Mouse (Mus musculus) E14TG2a.4 (cell line): Measurements from ENCODE around the gene Cth.
"Not testable (repeated sequence)": the region's sequence is repeated elsewhere in the genome, so short reads cannot be mapped to it uniquely, and the experiment has no call there.

Experiments used
- H3K27me3 ChIP-seq: 2 replicates; pipeline ENCODE4 v1.6.1; 2014; ENCODE audit warnings: low read length, control low read depth; ENCODE audit not compliant: insufficient read depth
- H3K36me3 ChIP-seq: 2 replicates; pipeline ENCODE4 v1.6.1; 2014; ENCODE audit warnings: low read length, control low read depth; ENCODE audit not compliant: insufficient read depth
- H3K4me1 ChIP-seq: replicated peaks from 2 replicates; pipeline ENCODE4 v1.6.1; 2014; ENCODE audit warnings: low read depth, low read length, control low read depth
- H3K4me3 ChIP-seq: replicated peaks from 2 replicates; pipeline ENCODE4 v1.5.1; 2014; ENCODE audit warnings: mild to moderate bottlenecking, low read length
- H3K9me3 ChIP-seq: 2 replicates; pipeline ENCODE4 v1.6.1; 2014; ENCODE audit warnings: low read length, control low read depth
- CTCF ChIP-seq: conservative IDR thresholded peaks from 2 replicates; pipeline ENCODE4 v1.5.1; 2014; ENCODE audit warnings: low read length
- NANOG ChIP-seq: IDR thresholded peaks from 2 replicates; pipeline ENCODE4 v1.6.1; 2014; ENCODE audit warnings: borderline replicate concordance, low read length, mixed read lengths
- POU5F1 ChIP-seq: IDR thresholded peaks from 2 replicates; pipeline ENCODE4 v1.6.1; 2014; ENCODE audit warnings: low read length, borderline replicate concordance

The Cth gene

GRCm38 (mm10) chr3:157946843-157947358 lies 22.0 kb upstream of the Cth start, which contains the start of gene Ankrd13c:
Ankrd13c (plus strand) TSS chr3:157947239.
- Histone ChIP-seq H3K9me3 (no peaks in the 10 kb centered on the region), H3K27me3 (no peaks in the 10 kb centered on the region), H3K4me1 (peaks cover 35% of the 10 kb centered on the region), H3K4me3 (peak within 1 kb of the TSS; percentile 96), H3K36me3 (peaks cover 18% of the 10 kb centered on the region)
- TF ChIP-seq POU5F1 (no peak), CTCF (no peak), NANOG (no peak)

DNA sequence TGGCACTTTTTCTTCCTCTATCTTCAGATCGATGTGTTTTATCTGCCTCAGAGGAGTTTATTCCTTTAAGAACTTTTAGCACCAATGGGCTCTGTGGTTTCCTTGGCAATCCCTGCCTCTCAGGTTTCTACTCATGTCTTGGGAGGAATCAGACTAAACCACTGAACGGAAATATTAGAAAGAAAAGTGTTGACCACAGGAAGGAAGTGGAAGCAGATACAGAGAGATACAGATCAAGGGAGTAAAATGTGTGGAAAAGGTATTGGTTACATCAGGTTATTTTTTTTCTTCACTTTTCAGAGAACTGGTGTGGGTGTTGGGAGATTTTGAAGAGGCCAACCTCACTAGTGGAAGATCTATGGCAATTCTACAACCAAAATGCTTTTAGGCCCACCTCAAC lies 13.7 kb upstream of the Cth start:
- Histone ChIP-seq H3K4me1 (peaks cover 17% of the 10 kb centered on the region), H3K9me3 (no peaks in the 10 kb centered on the region), H3K27me3 (no peaks in the 10 kb centered on the region), H3K4me3 (no peak overlapping the region), H3K36me3 (no peaks in the 10 kb centered on the region)
- TF ChIP-seq NANOG (no peak), CTCF (no peak), POU5F1 (no peak)

DNA sequence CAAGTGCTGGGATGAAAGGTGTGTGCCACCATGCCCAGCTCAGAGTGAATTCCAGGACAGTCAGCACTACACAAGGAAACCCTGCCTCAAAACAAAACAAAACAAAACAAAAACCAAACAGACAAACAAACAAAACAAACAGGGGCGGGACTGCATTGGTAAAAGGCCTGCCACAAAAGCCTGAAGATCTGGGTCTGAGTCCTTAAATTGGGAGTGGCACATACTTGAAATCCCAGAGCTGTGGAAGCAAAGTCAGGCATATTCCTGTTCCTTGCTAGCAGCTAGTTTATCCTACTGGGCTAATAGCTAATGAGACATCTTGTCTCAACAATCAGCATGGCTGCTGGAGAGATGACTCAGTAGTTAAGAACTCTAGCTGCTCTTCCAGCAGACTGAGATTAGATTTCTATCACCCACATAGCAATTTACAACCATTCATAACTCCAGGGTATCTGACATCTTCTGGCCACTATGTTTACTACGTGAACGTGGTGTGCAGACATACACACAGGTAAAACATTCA lies 9.5 kb upstream of the Cth start:
- Histone ChIP-seq H3K4me3 (no peak overlapping the region), H3K4me1 (peaks cover 53% of the 10 kb centered on the region), H3K9me3 (no peaks in the 10 kb centered on the region), H3K27me3 (no peaks in the 10 kb centered on the region), H3K36me3 (no peaks in the 10 kb centered on the region)
- TF ChIP-seq POU5F1 (no peak), NANOG (no peak), CTCF (no peak)

GRCm38 (mm10) chr3:157933223-157933622 lies 8.3 kb upstream of the Cth start:
- not testable (repeated sequence) for H3K36me3 ChIP-seq, H3K9me3 ChIP-seq, H3K27me3 ChIP-seq
- Histone ChIP-seq H3K4me3 (0 out of 2 replicates have a peak overlapping the region, but pooled peaks have one; percentile 17), H3K4me1 (peaks cover 56% of the 10 kb centered on the region)

DNA sequence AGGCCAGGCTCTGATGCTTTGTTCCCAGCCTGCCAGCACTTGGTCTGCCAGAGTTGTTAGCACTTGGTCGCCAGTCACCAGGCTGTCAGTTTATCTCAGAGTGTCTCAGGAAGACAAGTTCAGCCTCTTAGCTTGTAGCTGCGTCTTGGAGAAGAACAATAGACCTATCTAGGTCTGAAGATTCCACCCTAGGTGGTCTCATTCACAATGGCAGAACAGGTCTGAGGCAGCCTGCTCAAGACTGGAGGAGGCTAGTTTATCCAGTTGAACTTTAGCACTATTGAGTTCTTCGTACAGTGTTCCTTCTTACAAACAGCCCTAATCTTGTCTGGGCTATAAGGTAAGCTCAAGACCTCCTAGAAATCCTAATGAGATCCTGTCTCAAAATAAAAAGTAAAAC lies 7.2 kb upstream of the Cth start:
- H3K36me3 ChIP-seq: no peaks in the 10 kb centered on the region
- peaks cover 68% of the 10 kb centered on the region for H3K4me1 ChIP-seq
- no peak for TF ChIP-seq POU5F1
- no peak for TF ChIP-seq CTCF
- peak; percentile 89 for TF ChIP-seq NANOG
- H3K9me3 ChIP-seq: no peaks in the 10 kb centered on the region
- no peaks in the 10 kb centered on the region for H3K27me3 ChIP-seq
- H3K4me3 ChIP-seq: no peak overlapping the region; the same call in 1 of the 2 replicates

- Histone ChIP-seq H3K4me3 (no peak overlapping the region; the same call in 1 of the 2 replicates), H3K9me3 (no peaks in the 10 kb centered on the region), H3K4me1 (peaks cover 72% of the 10 kb centered on the region), H3K27me3 (no peaks in the 10 kb centered on the region), H3K36me3 (no peaks in the 10 kb centered on the region)
- 0 out of 2 replicates have a peak, but pooled peaks have one; percentile 6 for TF ChIP-seq CTCF
- TF ChIP-seq POU5F1: no peak
Observed at GRCm38 (mm10) chr3:157931592-157931991, 6.7 kb upstream of the Cth start.

- no peaks in the 10 kb centered on the region for H3K27me3 ChIP-seq
- peaks cover 73% of the 10 kb centered on the region for H3K4me1 ChIP-seq
- H3K4me3 ChIP-seq: no peak overlapping the region
- H3K9me3 ChIP-seq: no peaks in the 10 kb centered on the region
- H3K36me3 ChIP-seq: no peaks in the 10 kb centered on the region
- TF ChIP-seq POU5F1 (no peak), NANOG (no peak), CTCF (no peak)
Observed at GRCm38 (mm10) chr3:157929417-157929816, 4.5 kb upstream of the Cth start.

DNA sequence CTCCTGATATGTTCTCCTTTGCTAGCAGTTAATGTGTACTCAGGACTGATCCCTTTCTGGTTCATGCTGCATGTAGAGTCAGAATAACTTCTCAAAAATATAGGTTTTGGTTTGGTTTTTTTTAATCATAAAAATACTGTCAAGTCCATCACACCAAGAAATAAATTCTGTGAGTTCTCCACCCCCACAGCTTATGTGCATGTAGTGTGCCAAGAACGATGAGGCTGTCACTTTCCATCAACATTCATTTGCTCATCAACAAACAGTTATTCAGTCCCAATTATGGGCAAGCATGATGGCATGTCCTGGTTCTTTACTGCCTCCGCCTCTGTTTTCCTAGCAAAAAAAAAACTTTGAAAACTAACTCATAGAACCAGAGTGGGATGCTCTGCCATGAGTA lies 3.9 kb upstream of the Cth start:
- Histone ChIP-seq H3K9me3 (no peaks in the 10 kb centered on the region), H3K36me3 (no peaks in the 10 kb centered on the region), H3K4me1 (peaks cover 73% of the 10 kb centered on the region), H3K4me3 (no peak overlapping the region), H3K27me3 (no peaks in the 10 kb centered on the region)
- TF ChIP-seq POU5F1: no peak

- H3K4me3 ChIP-seq: no peak overlapping the region
- peaks cover 2% of the 10 kb centered on the region; the same call in 1 of the 2 replicates for H3K36me3 ChIP-seq
- TF ChIP-seq NANOG: no peak
- TF ChIP-seq CTCF: no peak
- no peak for TF ChIP-seq POU5F1
- peaks cover 75% of the 10 kb centered on the region for H3K4me1 ChIP-seq
- no peaks in the 10 kb centered on the region for H3K27me3 ChIP-seq
- no peaks in the 10 kb centered on the region for H3K9me3 ChIP-seq
Observed at GRCm38 (mm10) chr3:157926761-157927160, 1.9 kb upstream of the Cth start.
